Mouse (Mus musculus): ENCODE measurements at regions not wholly inside any gene's neighbourhood (a gene's known extent, or its start where the extent isn't known, plus 50 kb on each side); places are given as distances from the start of the nearest gene placed in this dataset.

GRCm38 (mm10) chr14:100618793-100619655 lies 334.5 kb upstream of the Klf12 start:
- intact Hi-C loops (cut with DNase I): no loop called here
- no peak for DNase-seq

GRCm38 (mm10) chr14:100610017-100610760 lies 325.7 kb upstream of the Klf12 start:
- DNase-seq: peak; percentile 50 to 67
- intact Hi-C loops (cut with DNase I): no loop called here

GRCm38 (mm10) chr14:100607109-100607508 lies 322.6 kb upstream of the Klf12 start:
- intact Hi-C loops (cut with DNase I): no loop called here
- peak; percentile 58 to 72 for DNase-seq

GRCm38 (mm10) chr14:100600886-100601451 lies 316.5 kb upstream of the Klf12 start:
- peak in 1 of 2 experiments; percentile 2 for DNase-seq
- intact Hi-C loops (cut with DNase I): no loop called here

- DNase-seq: no peak
- intact Hi-C loops (cut with DNase I): no loop called here
These were observed 285.5 kb upstream of the Klf12 start for GRCm38 (mm10) chr14:100570026-100570425.

GRCm38 (mm10) chr14:100561884-100562283 lies 277.4 kb upstream of the Klf12 start:
- intact Hi-C loops (cut with DNase I): no loop called here
- DNase-seq: no peak

GRCm38 (mm10) chr14:100558378-100558777 lies 273.9 kb upstream of the Klf12 start:
- intact Hi-C loops (cut with DNase I): loop anchor here (5.0 kb wide), 1 partner anchor 189 kb away; no protein-coding TSS in a partner anchor
- DNase-seq: peak; percentile 77 to 83

GRCm38 (mm10) chr14:100552466-100552865 lies 268.0 kb upstream of the Klf12 start:
- intact Hi-C loops (cut with DNase I): no loop called here
- DNase-seq: peak; percentile 15 to 57

GRCm38 (mm10) chr14:100550266-100550665 lies 265.8 kb upstream of the Klf12 start:
- DNase-seq: no peak
- intact Hi-C loops (cut with DNase I): no loop called here

- DNase-seq: no peak
- intact Hi-C loops (cut with DNase I): no loop called here
These were observed 245.7 kb upstream of the Klf12 start for GRCm38 (mm10) chr14:100530217-100530616.

- intact Hi-C loops (cut with DNase I): no loop called here
- DNase-seq: no peak
These were observed 245.3 kb upstream of the Klf12 start for GRCm38 (mm10) chr14:100529758-100530157.

GRCm38 (mm10) chr14:100509396-100509795 lies 224.9 kb upstream of the Klf12 start:
- intact Hi-C loops (cut with DNase I): no loop called here
- no peak for DNase-seq

GRCm38 (mm10) chr14:100508087-100508486 lies 223.6 kb upstream of the Klf12 start:
- intact Hi-C loops (cut with DNase I): no loop called here
- DNase-seq: no peak

GRCm38 (mm10) chr14:100507616-100508015 lies 223.1 kb upstream of the Klf12 start:
- no peak for DNase-seq
- intact Hi-C loops (cut with DNase I): no loop called here

- intact Hi-C loops (cut with DNase I): loop anchor here (5.0 to 10.0 kb wide), 2 partner anchors 484 to 557 kb away; no protein-coding TSS in a partner anchor
- no peak for DNase-seq
These were observed 204.4 kb upstream of the Klf12 start for GRCm38 (mm10) chr14:100488837-100489236.

GRCm38 (mm10) chr14:100485489-100485888 lies 201.0 kb upstream of the Klf12 start:
- DNase-seq: peak in 1 of 2 experiments; percentile 32
- intact Hi-C loops (cut with DNase I): loop anchor here (5.0 to 10.0 kb wide), 2 partner anchors 481 to 553 kb away; no protein-coding TSS in a partner anchor

- intact Hi-C loops (cut with DNase I): loop anchor here (10.0 kb wide), 1 partner anchor 479 kb away; no protein-coding TSS in a partner anchor
- no peak for DNase-seq
These were observed 199.6 kb upstream of the Klf12 start for GRCm38 (mm10) chr14:100484101-100484500.

GRCm38 (mm10) chr14:100477595-100478380 lies 193.3 kb upstream of the Klf12 start:
- DNase-seq: no peak
- intact Hi-C loops (cut with DNase I): no loop called here

- intact Hi-C loops (cut with DNase I): no loop called here
- no peak for DNase-seq
These were observed 183.8 kb upstream of the Klf12 start for GRCm38 (mm10) chr14:100468311-100468710.

- intact Hi-C loops (cut with DNase I): no loop called here
- DNase-seq: no peak
These were observed 177.8 kb upstream of the Klf12 start for GRCm38 (mm10) chr14:100462321-100462720.
